Mouse (Mus musculus) adrenal gland, postnatal 25 days (tissue): ENCODE measurements at regions not wholly inside any gene's neighbourhood (a gene's known extent, or its start where the extent isn't known, plus 50 kb on each side); places are given as distances from the start of the nearest gene placed in this dataset.

ENCODE experiments used
- DNase-seq: peaks from one replicate; pipeline ENCODE4 v3.0.0; 2021; ENCODE audit warnings: mixed read lengths

DNA sequence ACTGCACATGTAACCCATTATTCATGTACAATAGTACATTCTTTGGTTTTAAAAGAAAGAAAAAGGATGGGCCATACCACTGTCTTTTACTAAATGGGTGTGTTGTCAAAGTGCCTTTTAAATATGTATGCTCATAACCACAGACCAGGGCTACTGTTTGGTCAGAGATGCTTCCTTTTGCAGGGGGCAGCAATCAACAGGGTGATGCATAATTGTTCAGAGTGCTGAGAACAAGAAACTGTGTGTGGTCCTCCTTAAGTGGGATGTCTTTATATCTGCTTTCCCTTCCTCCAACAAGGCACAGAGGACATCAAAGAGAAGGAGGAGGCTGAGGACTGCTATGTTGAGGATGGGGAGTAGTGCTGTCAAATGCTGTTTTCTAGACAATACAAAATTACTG lies 544.0 kb downstream of the Ptprc start:
- no peak for DNase-seq

- DNase-seq: no peak
These were observed 554.8 kb downstream of the Ptprc start for GRCm38 (mm10) chr1:137620672-137621071.

DNA sequence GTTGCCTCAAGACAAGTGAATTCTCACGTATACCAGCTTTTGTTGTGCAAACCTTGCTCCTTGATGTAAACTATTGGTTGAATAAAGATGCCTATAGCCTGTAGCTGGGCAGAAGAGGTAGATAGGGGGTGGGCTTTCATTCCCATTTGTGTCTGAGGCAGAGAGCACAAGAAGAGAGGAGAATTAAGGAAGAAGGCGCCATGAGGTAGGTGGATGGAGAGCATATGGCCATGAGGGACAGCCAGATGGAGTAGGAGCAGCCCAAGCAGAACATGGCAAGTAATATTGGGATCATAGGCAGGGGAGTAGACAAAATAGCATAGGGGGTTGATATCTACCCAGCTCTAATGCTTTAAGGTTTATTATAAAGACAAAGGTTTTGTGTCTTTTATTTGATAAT lies 557.3 kb downstream of the Ptprc start:
- no peak for DNase-seq

GRCm38 (mm10) chr1:137617513-137617912 lies 558.0 kb downstream of the Ptprc start:
- no peak for DNase-seq

- DNase-seq: no peak
These were observed 568.8 kb downstream of the Ptprc start for GRCm38 (mm10) chr1:137606716-137607115.

DNA sequence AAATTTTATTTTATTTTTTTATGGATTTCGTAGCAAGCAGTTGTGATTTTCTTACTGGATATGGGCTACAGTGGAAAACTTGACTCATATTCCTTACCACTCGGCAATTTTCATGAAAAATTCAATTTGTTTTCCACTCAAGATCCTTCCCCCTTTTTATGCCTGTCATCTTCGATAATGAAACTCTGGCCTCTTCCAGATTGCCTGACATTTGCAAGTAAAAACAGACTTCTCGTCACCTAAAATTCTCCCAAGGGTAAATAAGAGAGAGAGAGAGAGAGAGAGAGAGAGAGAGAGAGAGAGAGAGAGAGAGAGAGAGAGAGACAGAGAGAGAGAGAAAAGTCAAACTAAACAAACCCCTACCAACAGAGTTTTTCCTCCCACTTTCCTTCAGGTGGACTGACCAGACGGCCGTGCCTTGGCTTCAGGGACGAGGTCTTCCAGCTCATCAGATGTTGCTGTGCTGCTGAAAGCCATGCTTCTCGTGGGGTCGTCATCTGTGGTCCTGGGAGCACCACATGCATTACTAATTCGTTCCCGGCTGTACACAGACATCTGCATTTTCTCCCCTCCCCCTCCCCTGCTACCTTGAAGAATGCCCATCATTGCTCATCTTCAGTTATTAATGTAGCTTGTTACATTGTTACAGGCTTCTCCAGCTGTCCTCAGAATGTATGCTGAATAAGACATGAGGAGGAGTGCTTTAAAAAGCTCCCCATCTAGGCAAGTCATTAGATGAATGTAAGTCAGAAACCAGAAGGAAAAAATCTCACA lies 569.4 kb downstream of the Ptprc start:
- DNase-seq: no peak

- DNase-seq: no peak
These were observed 581.8 kb downstream of the Ptprc start for GRCm38 (mm10) chr1:137593732-137594131.

DNA sequence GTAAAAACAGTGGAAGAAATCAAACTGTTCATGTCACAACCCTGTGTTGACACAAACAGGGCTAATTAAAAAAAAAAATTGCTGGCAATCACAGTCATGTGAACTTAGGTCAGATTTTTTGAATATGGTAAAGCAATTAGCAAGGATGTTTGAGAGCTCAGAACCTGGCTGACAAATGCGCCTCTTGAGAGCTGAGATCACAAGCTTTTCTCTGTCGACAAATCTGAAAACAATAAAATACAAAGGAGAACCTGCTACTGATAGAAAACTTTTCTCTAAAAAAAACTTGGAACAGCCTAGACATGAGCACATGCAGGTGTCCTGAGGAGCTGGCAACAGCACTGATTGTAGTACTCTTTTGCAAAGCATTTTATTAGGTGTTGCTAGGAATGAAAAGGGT lies 583.6 kb downstream of the Ptprc start:
- DNase-seq: no peak

DNA sequence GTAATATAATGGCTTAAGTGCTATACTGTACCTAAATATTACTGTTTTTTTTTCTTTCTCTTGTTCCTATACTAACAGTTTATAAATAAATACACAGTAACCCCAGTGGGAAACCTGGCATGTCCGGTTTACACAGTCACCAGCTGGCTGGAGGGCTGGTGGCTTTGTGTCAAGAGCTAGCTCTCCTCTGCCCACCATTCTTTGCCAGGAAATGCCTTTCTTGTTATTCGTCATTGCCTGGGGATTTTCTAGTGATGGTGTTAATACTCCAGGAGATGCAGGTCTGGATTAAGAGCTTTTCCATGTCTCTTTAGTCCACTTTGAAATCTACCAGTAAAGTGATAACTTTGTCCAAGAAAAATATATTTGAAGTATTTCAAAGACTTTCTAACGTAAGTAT lies 584.2 kb downstream of the Ptprc start:
- no peak for DNase-seq

DNA sequence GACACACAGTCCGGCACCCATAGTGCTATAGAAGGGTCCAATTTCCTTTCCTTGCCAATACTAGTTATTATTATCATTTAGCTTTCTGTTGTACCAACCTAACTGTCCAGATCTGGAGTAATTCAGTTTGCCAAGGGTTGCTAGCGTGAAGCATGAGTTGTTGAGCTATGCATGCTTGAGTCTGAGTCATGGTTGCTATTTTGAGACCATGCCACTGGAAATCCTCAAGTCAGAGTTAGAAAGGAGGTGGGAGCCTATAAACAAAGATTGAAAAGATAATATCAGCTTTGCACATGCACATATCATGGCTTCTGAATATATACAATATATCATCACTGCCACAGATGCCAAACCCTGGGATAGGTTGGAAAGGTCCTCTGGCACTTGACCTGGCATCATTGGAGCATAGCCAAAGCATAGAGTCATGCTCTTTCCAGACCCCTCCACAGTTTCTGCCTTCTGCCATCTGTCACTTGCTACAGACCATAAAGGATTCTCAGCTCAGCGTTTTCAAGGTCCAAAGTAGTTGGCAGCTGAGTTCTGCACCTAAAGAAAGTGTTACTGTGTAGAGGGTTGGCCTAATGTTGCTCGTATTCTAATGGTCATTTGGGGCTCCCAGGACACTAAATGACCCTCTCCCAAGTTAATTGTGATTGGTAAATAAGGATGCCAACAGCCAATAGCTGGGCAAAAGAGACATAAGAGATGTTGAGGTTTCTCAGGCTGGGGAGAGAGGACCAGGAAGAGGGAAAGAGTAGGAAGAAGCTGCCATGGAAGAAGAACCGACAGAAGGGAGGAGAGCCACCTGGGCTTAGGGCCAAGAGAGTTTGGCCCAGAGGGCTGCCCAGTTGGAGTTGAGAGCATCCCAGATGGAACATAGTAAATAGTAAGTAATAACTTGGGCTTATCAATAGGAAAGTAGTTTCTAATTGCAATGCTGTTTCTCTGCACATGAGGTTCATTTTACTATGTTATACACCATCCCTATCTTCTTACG lies 586.9 kb downstream of the Ptprc start:
- DNase-seq: no peak

DNA sequence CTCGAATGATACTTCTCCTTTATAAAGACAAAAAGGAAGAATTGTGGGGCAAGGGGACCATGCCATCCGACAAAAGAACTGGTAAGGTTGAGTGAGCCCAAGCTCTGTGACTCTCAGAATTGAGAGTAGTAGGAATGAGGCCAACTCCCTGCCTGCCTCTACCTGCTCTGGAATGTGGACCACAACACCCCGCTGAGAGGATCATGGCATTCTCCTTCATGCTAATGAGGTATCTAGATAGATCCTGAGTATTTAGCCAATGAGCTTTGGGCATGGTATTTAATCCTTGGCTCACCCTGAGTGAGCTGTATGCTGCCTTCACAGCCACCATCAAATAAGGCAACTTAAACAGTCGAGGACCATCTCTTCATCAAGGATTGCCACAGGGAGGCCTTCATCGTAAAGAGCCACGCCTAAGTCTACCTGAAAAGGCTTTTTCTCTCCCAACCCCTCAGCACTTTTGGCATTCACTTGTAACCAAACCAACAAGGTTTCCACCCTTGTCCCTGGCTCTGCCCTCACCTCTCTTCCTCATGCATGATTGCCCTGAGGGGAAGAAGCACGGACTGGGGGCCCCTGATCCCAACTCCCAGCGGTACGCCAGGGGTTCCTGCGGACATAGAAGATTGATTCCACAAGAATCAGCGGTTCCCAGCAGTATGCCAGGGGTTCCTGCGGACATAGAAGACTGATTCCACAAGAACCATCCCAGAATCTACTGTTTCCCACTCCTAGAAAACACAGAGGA lies 587.9 kb downstream of the Ptprc start:
- no peak for DNase-seq

- no peak for DNase-seq
These were observed 590.8 kb downstream of the Ptprc start for GRCm38 (mm10) chr1:137584696-137585095.

GRCm38 (mm10) chr1:137584104-137584675 lies 591.3 kb downstream of the Ptprc start:
- DNase-seq: no peak

DNA sequence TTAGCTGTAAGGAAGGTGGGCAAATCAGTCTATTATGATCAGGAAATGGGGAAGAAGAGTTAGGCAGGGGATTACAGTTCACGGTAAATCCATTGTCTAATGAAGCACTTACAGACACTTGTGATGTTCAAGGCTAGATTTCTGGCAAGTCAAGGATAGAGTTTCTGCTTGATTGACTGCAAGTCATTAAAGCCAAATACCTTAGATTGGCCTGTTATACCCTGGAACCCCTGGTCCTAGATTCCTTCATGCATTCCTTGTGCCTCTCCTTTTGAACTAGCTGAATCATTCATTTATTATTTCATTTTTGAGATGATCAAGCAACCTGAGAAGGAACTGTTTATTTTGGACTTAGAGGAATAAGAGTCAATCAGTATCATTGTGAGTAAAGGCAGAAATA lies 597.9 kb downstream of the Ptprc start:
- no peak for DNase-seq

GRCm38 (mm10) chr1:137576174-137576573 lies 599.3 kb downstream of the Ptprc start:
- no peak for DNase-seq

DNA sequence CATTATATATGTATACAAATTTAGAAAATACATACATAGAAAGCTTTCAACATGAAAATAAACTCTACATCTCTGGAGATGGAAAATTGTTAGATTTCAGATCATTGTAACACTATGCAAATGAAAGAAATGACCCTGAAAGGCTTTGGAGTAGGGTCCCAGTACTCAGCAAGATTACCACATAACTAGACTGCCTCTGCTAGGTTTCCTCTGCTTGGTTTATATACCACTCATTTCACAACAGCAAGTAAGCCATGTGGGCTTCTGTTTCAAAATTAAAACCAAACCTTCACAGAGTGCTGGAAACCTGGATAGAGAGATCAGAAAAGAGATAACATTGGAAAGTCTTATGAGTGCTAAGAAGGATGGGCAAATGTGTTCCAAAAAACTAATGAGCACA lies 600.1 kb downstream of the Ptprc start:
- DNase-seq: no peak

DNA sequence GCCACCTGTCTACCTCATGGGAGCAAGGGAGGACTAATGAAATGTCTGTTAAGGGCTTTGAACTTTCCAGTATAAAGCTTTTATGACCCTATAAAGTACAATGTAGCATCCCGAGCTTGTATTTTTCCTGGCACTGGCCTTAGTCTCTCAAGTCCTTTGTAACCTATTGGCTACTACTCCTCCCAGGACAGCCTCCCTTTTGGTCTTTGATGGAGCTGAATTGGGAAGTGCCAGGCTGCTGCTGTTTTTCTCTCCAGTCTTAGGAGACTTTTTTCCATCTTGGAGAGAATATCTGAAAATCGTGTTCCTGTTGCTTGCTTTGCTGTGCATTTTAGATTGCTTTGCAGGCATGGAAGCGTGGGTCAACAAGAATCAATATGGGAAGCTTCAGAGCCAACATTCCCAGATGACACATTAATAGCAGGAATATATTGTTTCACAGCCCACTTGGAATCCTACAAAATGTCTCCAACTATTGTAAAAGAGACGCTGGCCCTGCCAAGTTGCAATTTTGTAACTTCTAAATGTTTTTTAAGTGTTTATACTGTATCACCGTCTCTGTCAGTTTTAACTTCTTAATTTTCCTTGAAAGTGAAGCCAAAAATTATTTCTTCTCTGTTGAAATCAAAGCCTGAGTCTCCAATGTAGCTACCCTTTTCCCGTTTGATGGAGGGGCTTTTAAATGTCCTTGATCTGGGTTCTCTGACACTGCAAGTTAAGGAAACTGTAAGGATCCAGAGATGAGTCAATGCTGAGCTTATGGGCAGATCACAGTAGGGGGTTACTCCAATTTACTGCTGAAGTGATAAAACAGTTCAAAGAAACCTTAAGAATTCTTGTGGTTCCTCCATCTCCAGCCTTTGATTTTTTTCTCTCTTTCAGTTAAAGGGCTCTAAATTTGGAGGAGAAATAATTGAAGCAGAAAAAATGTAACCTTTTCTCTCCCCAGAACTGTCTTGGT lies 603.3 kb downstream of the Ptprc start:
- no peak for DNase-seq

- peak; percentile 23 for DNase-seq
These were observed 604.2 kb downstream of the Ptprc start for GRCm38 (mm10) chr1:137571190-137571904.

DNA sequence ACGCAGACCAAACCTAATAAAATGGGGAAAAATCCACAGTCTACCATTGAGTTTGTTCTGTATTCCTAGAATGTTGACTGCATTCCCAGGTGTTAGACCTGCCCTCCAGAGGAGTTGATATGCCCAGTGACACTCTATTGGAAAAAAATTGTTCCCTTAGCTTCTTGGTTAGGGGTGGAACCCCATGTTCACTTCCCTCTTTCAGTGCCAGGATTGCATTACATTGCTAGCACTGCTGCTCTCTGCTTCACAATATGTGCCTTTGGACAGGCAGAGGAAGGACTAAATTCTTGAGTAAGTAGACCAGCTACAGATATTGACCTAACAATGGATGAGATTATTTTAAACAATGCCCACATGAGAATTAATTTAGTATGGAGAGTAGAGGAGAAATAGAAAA lies 607.3 kb upstream of the Nr5a2 start:
- no peak for DNase-seq

GRCm38 (mm10) chr1:137565573-137566048 lies 605.4 kb upstream of the Nr5a2 start:
- no peak for DNase-seq
